Mouse (Mus musculus) kidney, postnatal 25 days (tissue): ENCODE measurements around the gene Cdh6.
A peak's percentile ranks its signal among the peaks of the same experiment; 100 is the strongest.

Source experiments
- DNase-seq, 2 experiments: peaks; one replicate each; pipeline ENCODE4 v3.0.0; 2021; ENCODE audit warnings: mixed read lengths in 2 of 2

The Cdh6 gene

GRCm38 (mm10) chr15:13173071-13173778, at the start of gene Cdh6:
TSS of gene Cdh6 (minus strand) at chr15:13173675.
- peak; percentile 66 to 82 for DNase-seq

GRCm38 (mm10) chr15:13219727-13220454, 46.4 kb upstream of the Cdh6 start:
- DNase-seq, result no peak

GRCm38 (mm10) chr15:13217800-13218199, 44.3 kb upstream of the Cdh6 start:
- no peak for DNase-seq

- no peak for DNase-seq
These were observed 43.7 kb upstream of the Cdh6 start for GRCm38 (mm10) chr15:13217161-13217560.

- DNase-seq, result no peak
These were observed 39.5 kb upstream of the Cdh6 start for GRCm38 (mm10) chr15:13212956-13213355.

GRCm38 (mm10) chr15:13212027-13212685, 38.7 kb upstream of the Cdh6 start:
- no peak for DNase-seq

- peak in 1 of 2 experiments; percentile 2 for DNase-seq
These were observed 36.7 kb upstream of the Cdh6 start for GRCm38 (mm10) chr15:13210186-13210585.

GRCm38 (mm10) chr15:13208716-13209115, 35.2 kb upstream of the Cdh6 start:
- no peak for DNase-seq

GRCm38 (mm10) chr15:13196237-13196636, 22.8 kb upstream of the Cdh6 start:
- DNase-seq, result no peak

GRCm38 (mm10) chr15:13194048-13194447, 20.6 kb upstream of the Cdh6 start:
- DNase-seq, result no peak

- DNase-seq, result no peak
These were observed 19.6 kb upstream of the Cdh6 start for GRCm38 (mm10) chr15:13193076-13193475.

- no peak for DNase-seq
These were observed 10.2 kb upstream of the Cdh6 start for GRCm38 (mm10) chr15:13183661-13184060.

GRCm38 (mm10) chr15:13181430-13181829, 8.0 kb upstream of the Cdh6 start:
- DNase-seq, result no peak

GRCm38 (mm10) chr15:13181014-13181413, 7.5 kb upstream of the Cdh6 start:
- peak in 1 of 2 experiments; percentile 24 for DNase-seq

GRCm38 (mm10) chr15:13175978-13176377, 2.5 kb upstream of the Cdh6 start:
- DNase-seq, result no peak

GRCm38 (mm10) chr15:13174618-13174980, 1.1 kb upstream of the Cdh6 start:
- DNase-seq, result peak in 1 of 2 experiments; percentile 15

GRCm38 (mm10) chr15:13173840-13174617, 554 bp upstream of the Cdh6 start:
- DNase-seq, result no peak

GRCm38 (mm10) chr15:13172365-13173070, 957 bp downstream of the Cdh6 start:
- peak; percentile 35 to 57 for DNase-seq

- peak; percentile 72 to 74 for DNase-seq
These were observed 1.8 kb downstream of the Cdh6 start for GRCm38 (mm10) chr15:13171486-13172364.

GRCm38 (mm10) chr15:13165094-13165885, 8.2 kb downstream of the Cdh6 start:
- DNase-seq, result no peak
